Mouse (Mus musculus) spleen, embryonic (tissue): ENCODE results near the gene Cdyl2.

ENCODE experiments used
- CTCF ChIA-PET: fragments of 350-600 bp; sonication (Branson Sonifier 250); formaldehyde crosslinking; loops from one replicate; lab custom pipeline; 2022; lab: Charles Lee

Cdyl2 gene

DNA sequence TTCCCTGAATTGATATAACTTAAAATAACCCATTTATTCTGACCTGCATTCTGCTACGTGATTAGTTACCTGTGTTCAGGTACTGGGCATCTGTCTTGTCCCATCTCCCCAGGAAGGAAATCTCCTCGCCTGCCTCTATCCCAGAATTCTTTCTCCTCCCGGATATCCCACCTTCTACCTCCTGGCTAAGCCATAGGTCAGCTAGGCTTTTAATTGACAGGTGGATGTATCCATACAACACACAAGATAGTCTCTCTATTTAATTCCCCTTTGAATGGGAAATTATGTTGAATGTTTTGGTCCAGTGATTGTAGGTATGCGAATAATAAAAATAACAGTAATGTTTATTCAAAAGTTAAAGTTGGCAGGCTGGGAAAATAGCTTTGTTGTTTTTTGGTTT, 59.7 kb downstream of the Cdyl2 start:
- CTCF ChIA-PET: no interaction called here

DNA sequence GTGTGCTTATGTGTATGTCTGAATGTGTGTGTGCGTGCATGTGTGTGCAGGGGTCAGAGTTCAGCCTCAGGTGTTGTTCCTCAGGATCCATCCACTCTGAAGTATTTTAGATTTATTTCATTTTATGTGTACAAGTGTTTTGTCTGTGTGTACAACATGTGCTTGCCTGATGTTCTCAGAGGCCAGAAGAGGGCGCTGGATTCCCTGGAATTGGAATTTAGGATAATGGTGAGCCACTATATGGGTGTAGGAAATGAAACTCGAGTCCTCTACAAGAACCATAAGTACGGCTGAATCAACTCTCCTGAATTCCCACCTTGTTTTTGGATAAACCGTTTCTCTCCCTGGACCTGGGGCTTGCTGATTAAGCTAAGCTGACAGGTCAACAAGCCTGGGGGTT, 61.2 kb downstream of the Cdyl2 start:
- CTCF ChIA-PET: interaction anchor here (0.6 to 1.1 kb wide), 4 partner anchors 31 to 234 kb away, joined by 3 to 7 read pairs (median 4); no protein-coding TSS in a partner anchor

DNA sequence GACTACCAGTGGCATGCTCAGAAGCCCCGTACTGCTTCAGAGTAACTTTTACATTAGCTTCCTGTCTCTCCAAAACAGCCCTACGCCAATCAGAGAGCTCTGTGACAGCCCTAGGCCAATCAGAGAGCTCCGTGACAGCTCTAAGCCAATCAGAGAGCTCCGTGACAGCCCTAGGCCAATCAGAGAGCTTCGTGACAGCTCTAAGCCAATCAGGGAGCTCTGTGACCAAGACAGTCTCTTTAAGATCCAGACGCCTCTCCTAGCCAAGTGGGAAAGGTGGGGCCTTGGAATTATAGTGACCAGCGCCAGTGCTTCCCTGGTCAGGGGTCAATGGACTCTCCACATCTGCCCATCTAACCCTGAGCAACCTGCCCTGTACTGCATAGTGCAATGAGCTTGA, 62.2 kb downstream of the Cdyl2 start:
- CTCF ChIA-PET: interaction anchor here (0.5 to 1.1 kb wide), 2 partner anchors 32 to 133 kb away, joined by 3 read pairs; no protein-coding TSS in a partner anchor

DNA sequence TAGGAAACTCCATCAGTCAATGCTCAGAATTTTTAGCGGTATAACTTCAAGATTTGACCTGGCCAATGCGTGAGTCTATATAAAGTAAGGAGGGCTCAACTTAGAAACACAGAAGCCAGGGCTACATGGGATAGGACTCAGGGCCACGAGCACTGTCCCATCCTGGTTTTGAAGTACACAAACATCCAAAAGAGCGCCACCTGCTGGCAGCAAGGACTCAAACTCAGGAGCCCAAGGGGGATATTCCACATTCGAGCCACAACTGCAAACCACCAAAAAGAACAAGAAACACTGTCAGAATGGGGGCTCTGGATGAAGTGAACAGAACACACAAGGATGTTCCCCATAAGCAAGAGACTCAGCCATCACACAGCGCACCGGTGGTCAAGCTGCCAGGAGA, 63.8 kb downstream of the Cdyl2 start:
- CTCF ChIA-PET: no interaction called here

DNA sequence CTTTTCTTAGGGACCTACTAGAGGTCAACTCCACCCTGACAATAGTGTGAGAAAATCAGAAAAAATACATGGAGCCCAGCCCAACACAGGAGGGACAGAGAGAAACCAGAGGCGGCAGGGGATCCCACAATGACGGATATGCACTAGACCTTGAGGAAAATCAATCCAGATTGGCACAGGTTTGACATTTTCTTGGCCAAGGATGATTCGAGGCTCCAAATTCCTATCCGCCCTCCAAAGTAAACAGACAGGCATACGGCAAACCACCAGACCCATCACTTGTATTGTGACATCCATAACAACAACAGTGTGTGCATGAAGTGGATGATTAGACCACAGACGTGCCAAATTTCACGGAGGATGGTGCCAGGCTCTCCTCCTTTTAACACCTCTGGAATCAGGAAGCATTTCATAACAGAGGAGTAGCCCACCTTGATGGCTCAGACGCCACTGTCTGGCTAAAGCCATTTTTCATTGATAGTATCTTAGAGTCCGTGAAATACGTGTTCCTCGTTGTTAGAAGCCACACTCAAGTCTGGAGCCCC, 65.9 kb downstream of the Cdyl2 start:
- CTCF ChIA-PET: no interaction called here

DNA sequence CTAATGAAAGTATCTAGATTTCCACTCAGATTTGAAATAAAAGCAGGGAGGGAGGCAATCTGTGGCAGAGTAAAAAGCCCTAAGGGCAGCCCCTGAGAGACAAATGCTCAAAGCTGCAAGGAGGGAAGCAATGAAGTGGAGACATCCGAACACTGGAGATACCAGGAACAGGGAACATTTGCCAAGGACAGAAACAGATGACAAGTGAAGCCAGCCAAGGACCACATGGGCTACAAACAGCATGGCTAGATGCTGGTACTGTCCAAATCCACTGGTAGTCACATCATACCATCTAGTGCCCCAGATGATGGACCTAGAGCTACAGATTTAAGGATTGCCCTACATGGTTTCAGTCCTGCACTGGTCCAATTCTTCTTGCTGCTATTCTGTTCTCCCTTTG, 71.3 kb downstream of the Cdyl2 start:
- CTCF ChIA-PET: interaction anchor here (0.7 kb wide), 2 partner anchors 12 to 70 kb away, joined by 3 read pairs; no protein-coding TSS in a partner anchor

DNA sequence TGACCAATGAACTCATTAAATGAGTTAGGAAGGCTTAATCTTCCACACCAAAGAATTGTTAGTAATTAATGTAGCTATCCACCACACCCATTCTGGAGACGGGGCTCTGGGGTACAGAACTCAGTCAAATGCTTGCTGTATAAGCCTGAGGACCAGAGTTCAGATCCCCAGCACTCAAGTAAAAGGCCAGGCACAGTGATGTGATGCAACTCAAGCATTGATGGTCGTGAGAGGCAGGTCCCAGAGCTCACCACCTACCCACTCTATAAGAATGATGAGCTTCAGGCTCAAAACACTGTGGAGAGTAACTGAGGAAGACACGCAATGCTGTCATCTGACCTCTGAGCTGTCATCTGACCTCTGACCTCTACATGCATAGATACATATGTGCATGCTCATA, 76.0 kb downstream of the Cdyl2 start:
- CTCF ChIA-PET: interaction anchor here (0.7 kb wide), 1 partner anchor 72 kb away, joined by 4 read pairs; no protein-coding TSS in a partner anchor

DNA sequence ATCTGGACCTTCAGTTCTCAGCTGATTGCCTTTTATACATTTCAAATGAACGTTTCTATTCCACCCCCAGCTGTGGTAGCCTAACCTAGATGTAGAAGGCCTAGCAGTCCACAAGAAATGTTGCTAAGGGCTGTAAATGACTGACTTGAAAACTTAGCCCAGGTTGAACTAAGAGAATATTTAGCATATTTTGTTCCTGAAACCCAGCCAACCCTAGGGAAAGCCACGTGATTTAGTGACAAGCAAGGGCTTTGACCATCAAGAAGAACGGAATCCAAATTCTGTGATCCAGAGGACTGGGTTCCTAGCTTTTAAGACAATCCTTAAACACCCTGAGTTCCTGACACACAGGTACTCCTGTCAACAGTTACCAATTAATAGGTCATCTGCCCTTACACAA, 77.9 kb downstream of the Cdyl2 start:
- CTCF ChIA-PET: no interaction called here

DNA sequence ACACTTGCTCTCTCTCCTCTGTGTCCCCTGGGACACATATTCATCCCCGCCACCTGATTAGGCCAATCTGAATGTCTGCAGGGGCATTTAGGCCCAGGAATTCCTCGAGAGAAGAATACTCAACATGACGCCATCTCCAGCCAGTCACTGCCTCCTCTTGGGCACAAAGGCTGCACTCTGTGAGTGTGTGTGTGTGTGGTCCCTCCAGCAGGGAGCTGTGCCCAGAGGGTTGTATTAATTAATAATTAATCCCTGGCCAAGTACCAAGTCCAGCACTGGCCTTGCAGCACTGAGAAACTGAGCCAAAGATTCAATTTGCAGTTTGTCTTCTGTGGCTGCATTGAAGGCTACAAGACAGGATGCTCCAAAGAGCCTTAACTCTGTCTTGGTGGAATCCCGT, 79.8 kb downstream of the Cdyl2 start:
- CTCF ChIA-PET: no interaction called here

DNA sequence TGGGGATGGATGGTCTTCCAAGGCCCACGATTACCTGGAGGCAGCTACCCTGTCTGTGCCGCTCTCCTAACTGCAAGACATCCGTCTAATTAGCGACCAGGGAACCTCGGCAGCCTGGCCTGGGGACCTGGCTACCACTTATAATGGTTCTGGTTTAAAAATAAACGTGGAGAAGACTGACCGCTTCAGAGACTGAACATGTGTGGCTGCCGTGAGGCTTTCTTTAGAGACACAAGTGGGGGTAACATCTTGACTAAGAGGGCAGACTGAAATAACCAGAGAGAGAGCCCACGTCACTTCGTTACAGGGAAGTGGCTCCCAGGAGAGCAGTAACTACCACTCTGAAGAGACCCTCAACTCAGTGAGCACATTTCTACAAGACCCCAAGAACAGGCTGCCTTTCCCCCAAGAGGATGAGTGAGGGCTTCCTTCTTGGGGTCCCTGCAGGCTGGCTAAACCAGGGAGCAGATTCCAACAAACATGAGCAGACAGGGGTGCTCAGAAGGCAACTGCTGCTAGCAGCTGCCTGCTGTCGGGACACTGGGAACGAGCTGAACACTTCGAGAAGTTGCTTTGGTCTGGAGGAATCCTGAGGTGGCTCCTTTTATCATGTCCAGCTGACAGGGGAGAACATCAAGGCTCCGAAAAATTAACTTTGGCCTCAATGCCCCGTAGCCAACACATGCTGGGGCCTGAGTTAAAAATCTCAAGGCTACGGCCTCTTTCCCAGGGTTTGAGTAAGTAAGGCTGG, 82.6 kb downstream of the Cdyl2 start:
- CTCF ChIA-PET: no interaction called here

DNA sequence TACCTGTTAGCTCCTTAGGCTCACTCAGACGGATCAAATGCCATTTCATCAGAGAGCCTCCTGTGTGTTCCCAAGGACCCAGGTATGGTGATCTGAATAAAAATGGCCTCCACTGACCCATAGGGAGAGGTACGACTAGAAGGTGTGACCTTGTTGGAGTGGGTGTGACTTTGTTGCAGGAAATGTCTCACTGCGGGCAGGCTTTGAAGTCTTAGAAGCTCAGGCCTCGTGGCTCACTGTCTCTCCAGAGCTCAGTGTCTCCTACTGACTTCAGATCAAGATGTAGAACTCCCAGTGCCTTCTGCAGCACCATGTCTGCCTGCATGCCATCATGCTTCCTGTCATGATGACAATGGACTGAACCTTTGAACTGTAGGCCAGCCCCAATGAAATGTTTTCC, 87.4 kb downstream of the Cdyl2 start:
- CTCF ChIA-PET: no interaction called here

DNA sequence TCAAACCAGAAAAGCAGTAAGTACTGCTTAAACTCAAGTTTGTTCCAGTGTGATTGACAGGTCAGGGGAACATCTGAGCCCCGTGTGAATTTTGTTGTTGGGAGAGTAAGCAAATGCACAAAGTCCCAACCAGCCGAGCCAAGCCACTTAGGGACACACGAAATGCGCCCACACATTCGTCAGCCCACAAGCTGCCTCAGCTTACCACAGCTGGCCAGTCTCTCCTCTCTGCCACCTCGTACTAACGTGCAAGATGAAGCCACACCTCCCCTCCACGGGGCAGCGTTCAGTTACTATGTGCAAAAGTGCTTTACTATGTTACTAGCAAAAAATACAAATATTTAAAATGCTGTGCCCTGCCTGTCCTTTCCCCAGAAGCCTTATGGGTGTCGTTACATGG, 91.9 kb downstream of the Cdyl2 start:
- CTCF ChIA-PET: interaction anchor here (0.7 kb wide), 1 partner anchor 39 kb away, joined by 6 read pairs; no protein-coding TSS in a partner anchor

DNA sequence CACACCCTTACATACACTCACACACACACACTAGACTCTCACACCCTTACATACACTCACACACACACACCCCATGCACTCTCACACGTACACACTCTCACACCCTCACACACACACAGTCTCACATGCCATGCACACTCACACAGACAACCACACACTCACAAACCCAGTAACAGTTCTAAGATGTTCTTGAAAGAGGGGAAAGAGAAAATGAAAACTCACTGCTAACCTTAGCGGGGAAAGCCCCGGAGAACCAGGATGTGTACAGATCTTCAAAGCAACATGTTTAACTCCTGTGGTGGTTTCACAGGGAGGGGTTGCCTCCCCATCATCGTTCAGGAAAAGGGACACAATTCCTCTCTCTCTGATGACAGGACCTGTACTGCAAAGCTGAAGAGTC, 94.8 kb downstream of the Cdyl2 start:
- CTCF ChIA-PET: no interaction called here

DNA sequence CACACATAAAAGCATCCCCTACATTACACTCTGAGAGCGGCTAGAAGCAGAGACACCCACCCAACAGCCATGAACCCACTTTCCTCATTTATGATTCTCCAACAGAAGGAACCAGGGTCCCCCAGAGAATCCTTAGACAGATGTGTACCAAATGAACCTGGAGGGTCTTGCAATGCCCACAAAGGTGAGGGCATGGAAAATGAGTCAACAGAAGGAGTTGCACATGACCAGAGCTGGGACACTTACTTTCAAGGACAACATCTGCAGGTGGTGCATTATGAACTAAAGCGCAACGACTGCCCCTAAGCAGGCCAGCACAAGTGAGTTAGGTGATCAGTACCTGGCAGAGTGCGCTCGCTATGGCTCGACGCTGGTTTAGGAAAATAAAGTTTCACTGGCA, 95.6 kb downstream of the Cdyl2 start:
- CTCF ChIA-PET: no interaction called here

DNA sequence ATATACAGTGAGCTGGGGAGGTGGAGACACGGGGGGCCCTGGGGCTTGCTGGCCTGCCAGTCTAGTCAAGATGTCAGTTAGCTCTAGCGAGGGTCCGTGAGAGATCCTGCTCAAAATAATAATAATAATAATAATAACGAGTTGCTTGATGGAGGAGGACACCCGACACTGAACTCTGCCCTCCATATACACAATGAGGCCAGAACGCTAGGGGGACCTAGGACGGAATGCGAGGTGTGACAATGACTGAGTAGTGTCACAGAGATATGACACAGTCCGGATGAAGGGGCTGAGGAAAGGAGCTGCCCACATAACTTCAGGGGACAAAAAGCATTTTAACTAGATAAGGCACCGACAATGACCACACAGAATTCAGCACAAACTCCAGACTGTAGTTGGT, 96.4 kb downstream of the Cdyl2 start:
- CTCF ChIA-PET: interaction anchor here (0.7 to 0.9 kb wide), 3 partner anchors 28 to 50 kb away, joined by 3 to 7 read pairs (median 5); no protein-coding TSS in a partner anchor

DNA sequence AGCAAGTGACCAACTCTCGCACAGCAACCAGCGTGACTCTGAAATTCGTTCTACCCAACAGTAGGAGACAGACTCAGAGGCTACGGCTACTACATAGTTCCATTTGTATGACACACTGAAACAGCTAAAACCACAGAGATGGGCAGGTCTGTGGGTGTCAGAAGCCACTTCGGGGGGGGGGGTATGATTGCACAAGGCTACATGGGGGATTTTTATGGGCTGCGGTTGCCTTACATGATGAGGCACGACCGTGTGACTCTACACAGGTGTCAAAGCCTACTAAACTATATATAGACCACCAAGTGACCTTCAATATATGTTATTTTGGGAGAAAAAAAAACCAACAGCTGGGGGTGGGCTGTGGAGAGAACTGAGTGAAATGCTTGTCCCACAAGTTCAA, 96.8 kb downstream of the Cdyl2 start:
- CTCF ChIA-PET: interaction anchor here (0.7 to 0.9 kb wide), 3 partner anchors 28 to 51 kb away, joined by 3 to 7 read pairs (median 5); no protein-coding TSS in a partner anchor

DNA sequence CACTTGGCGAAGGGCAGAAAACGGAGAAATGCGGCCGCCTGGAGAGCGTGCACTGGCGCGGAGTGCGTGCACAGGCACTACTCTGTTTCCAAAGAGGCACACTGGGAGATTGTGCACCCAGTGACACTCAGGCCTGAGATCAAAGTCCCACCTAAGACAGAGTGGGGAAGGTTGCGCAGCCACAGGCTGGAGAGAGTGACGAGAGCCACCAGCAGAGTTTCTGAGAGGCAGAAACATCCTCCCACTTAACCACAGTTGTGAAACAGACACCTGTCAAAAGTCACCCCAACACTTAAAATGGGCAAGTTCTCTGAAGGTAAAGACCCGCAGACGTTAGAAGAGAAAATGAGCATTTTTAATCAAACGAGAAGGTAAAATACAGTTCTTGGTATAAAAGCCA, 97.5 kb downstream of the Cdyl2 start:
- CTCF ChIA-PET: interaction anchor here (0.9 kb wide), 1 partner anchor 36 kb away, joined by 7 read pairs; no protein-coding TSS in a partner anchor

DNA sequence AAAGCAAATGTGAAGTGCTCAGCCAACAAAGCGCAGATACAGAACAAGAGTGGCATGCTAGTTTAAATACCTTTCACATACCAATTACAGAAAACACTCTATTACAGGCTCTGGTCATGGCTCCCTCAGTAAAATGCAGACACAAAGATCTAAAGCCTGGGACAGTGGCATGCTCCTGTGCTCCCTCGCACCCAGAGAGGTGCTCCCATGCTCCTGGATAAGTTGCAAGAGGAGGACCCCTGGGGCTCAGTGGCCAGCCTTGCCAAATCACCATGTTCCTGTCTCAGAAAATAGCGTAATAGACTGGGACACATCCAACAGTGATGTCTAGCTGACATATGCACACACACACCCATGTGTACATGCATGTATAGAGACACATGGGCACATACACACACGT, 98.4 kb downstream of the Cdyl2 start:
- CTCF ChIA-PET: no interaction called here

DNA sequence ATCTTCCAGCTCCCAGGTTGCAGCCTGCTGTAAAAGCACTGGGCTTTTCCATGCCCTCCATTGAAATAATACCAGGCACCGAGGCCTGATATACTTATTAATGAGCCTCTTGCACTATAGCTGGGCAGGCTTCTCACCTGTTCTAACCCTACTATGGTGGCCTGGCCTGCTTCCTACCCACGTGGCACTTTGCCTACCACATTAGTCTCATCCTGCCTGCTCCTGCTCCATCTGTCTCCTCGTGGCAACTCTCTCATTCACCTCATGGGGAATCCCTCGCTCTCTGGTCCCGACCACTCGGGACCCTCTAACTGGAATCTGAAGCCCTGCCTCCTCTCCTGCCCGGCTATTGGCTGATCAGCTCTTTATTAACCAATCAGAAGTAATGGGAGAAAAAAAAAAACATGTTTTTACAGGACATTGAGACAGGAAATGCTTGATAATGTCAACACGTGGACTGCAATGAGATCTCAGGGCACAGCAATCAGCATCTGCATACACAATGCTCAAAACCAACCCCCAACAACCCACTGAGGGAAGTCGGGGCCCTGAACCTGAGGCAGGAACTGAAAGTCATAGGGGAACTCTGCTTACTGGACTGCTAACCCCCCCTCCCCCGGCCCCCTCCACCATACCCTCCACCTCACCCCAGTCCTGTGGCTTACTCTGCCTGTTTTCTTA, 99.2 kb downstream of the Cdyl2 start:
- CTCF ChIA-PET: interaction anchor here (0.7 to 1.0 kb wide), 2 partner anchors 81 to 135 kb away, joined by 3 read pairs; no protein-coding TSS in a partner anchor

DNA sequence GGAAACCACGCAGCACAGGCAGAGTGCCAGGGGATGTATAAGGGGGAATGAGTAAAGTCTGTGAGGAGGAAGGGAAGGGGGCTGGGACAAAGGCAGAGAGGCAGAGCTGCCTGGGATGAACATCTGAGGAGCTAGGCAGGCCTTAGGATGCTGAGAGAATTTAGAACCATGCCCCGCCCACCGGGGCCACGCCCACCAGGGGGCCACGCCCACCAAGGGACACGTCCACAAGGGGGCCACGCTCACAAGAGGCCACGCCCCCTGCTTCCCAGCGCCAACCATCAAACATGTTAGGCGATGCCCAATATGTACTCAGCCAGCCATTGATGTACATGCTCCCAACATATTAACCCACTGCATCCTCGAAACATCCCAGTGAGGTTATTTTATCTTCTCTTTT, 102.7 kb downstream of the Cdyl2 start:
- CTCF ChIA-PET: no interaction called here

DNA sequence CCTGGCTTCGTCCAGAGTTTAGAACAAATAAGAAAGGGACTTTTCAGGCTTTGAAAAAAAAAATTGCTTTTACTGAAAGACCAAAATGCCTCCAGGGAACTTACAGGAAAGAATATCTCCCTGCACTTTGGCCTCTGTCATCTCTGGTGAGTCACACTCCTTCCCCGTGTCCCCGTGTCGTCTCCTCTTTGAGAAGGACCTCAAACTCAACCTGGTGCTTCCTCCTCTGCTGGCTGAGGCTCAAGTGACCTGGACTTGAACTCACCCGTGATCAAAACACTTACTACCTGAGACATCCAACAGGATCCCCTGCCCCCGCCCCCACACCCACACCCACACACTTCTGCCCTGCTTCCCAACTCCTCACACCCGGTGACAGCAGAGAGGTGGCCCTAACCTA, 103.8 kb downstream of the Cdyl2 start:
- CTCF ChIA-PET: no interaction called here

DNA sequence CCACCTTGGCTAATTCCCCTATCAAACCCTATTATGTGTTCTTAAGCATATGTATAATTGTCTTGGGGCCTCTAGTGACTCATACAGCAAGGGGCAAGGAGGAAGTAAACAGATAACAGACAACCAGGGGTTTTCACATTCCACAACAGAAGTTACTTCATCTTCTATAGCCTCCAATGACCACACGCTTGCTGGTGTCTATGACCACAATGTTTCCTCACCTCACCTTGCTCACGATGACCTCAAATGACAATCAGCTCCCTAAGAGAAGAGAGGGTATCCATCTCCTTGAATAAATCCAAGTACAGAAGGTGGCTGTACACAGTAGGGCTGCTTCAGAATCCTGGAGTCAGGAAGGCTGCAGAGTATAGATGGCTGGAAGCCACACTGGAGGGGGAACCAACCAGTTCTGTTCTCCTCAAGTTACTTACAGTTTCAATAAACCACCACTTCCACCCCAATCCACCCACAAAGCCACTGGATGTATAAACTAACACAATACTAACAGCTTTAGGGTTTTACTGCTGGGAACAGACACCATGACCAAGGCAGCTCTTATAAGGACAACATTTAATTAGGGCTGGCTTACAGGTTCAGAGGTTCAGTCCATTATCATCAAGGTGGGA, 104.8 kb downstream of the Cdyl2 start:
- CTCF ChIA-PET: no interaction called here
